Mouse (Mus musculus) olfactory bulb, adult 2 months (tissue): ENCODE measurements at regions not wholly inside any gene's neighbourhood (a gene's known extent, or its start where the extent isn't known, plus 50 kb on each side); places are given as distances from the start of the nearest gene placed in this dataset.

Source experiments
- CTCF ChIP-seq: fragments of 200-500 bp; IDR thresholded peaks from 2 replicates; pipeline ENCODE4 v1.5.1; 2012; ENCODE audit warnings: low read depth, mild to moderate bottlenecking, low read length, moderate library complexity; ENCODE audit not compliant: insufficient read depth
- POLR2A ChIP-seq: fragments of 200-500 bp; IDR thresholded peaks from 2 replicates; pipeline ENCODE4 v1.6.1; 2012; ENCODE audit warnings: mild to moderate bottlenecking, low read depth, low read length, moderate library complexity; ENCODE audit not compliant: insufficient read depth

- no peak for TF ChIP-seq POLR2A
- no peak for TF ChIP-seq CTCF
These were observed 190.3 kb upstream of the Ipo5 start for GRCm38 (mm10) chr14:120720464-120721445.
